Mouse (Mus musculus) lung, postnatal 0 days (tissue): ENCODE measurements around the gene Myl10. TPM values are rescaled to one million over a fixed set of nuclear protein-coding genes. Genes with fewer than 3 reads are reported as not detected.
"Not testable (repeated sequence)": the region's sequence is repeated elsewhere in the genome, so short reads cannot be mapped to it uniquely, and the experiment has no call there.

Experiments used
- ATAC-seq: fragments of 200-750 bp; cut with Nextera tagmentation; 2 replicates; pipeline ENCODE4 v1.8.0; 2017; ENCODE audit warnings: moderate library complexity
- DNase-seq: peaks from one replicate; pipeline ENCODE4 v3.0.0-alpha.2; 2016; ENCODE audit warnings: low spot score
- H3K27ac ChIP-seq: fragments of 300-500 bp; sonication (generic); 2 replicates; pipeline ENCODE4 v1.5.1; 2014; ENCODE audit warnings: antibody characterized with exemption, mild to moderate bottlenecking, low read length, mixed read lengths
- H3K27me3 ChIP-seq: fragments of 300-500 bp; sonication (generic); replicated peaks from 2 replicates; pipeline ENCODE4 v1.6.1; 2014; ENCODE audit warnings: low read length, mixed read lengths; ENCODE audit not compliant: insufficient read depth
- H3K36me3 ChIP-seq: fragments of 300-500 bp; sonication (generic); 2 replicates; pipeline ENCODE4 v1.6.1; 2014; ENCODE audit warnings: low read length, mixed read lengths; ENCODE audit not compliant: insufficient read depth
- H3K4me1 ChIP-seq: fragments of 300-500 bp; sonication (generic); 2 replicates; pipeline ENCODE4 v1.6.1; 2014; ENCODE audit warnings: antibody characterized with exemption, low read depth, low read length, mixed read lengths; ENCODE audit not compliant: insufficient read depth
- H3K4me2 ChIP-seq: fragments of 300-500 bp; sonication (generic); replicated peaks from 2 replicates; pipeline ENCODE4 v1.6.1; 2014; ENCODE audit warnings: low read depth, mild to moderate bottlenecking, low read length, moderate library complexity, mixed read lengths
- H3K4me3 ChIP-seq: fragments of 300-500 bp; sonication (generic); 2 replicates; pipeline ENCODE4 v1.5.1; 2014; ENCODE audit warnings: low read depth, low read length
- H3K9ac ChIP-seq: fragments of 300-500 bp; sonication (generic); replicated peaks from 2 replicates; pipeline ENCODE4 v1.6.1; 2014; ENCODE audit warnings: low read depth, mild to moderate bottlenecking
- H3K9me3 ChIP-seq: fragments of 300-500 bp; sonication (generic); 2 replicates; pipeline ENCODE4 v1.6.1; 2016; ENCODE audit warnings: low read length, mixed read lengths
- CTCF ChIP-seq: IDR thresholded peaks from 2 replicates; pipeline ENCODE4 v1.5.1; 2016; ENCODE audit warnings: antibody characterized with exemption, mild to moderate bottlenecking
- EP300 ChIP-seq: IDR thresholded peaks from 2 replicates; pipeline ENCODE4 v1.6.1; 2016; ENCODE audit warnings: antibody characterized with exemption, mild to moderate bottlenecking, control low read depth
- WGBS: fragments of 180-500 bp; shearing (Covaris S2); extraction: QIAGEN DNeasy Blood & Tissue Kit; methylation state at CpG from one replicate; pipeline ENCODE4 v1.1.7; 2014; 5-methylcytosine and 5-hydroxymethylcytosine counted together
- polyA plus RNA-seq: library from polyadenylated mRNA; unstranded; fragments of >200 nt; fragmentation: Nextera tagmentation; extraction: Ambion mirVana; gene quantifications from 2 replicates; pipeline ENCODE4 v1.2.1, GENCODE M21; 2015

Myl10 gene
- polyA plus RNA-seq, 1 experiment from 2014 or later: not detected

- no peak overlapping the region for H3K4me2 ChIP-seq
- DNase-seq: peak; percentile 27
- H3K36me3 ChIP-seq: no peaks in the 10 kb centered on the region
- no peaks in the 10 kb centered on the region for H3K27me3 ChIP-seq
- H3K27ac ChIP-seq: no peak overlapping the region
- no peaks in the 10 kb centered on the region for H3K4me1 ChIP-seq
- no peak overlapping the region for H3K9ac ChIP-seq
- TF ChIP-seq CTCF: no peak
- TF ChIP-seq EP300: no peak
- H3K9me3 ChIP-seq: no peaks in the 10 kb centered on the region
- 57% methylated on average over 5 of the region's 5 CpGs for WGBS
- H3K4me3 ChIP-seq: no peak overlapping the region
- ATAC-seq: peak; percentile 65
These were observed 28.6 kb downstream of the Myl10 start for GRCm38 (mm10) chr5:136721596-136721995.

GRCm38 (mm10) chr5:136726271-136726670 is 33.3 kb downstream of the Myl10 start:
- not testable (repeated sequence) for H3K27ac ChIP-seq, H3K4me1 ChIP-seq, H3K4me3 ChIP-seq, H3K4me2 ChIP-seq, H3K36me3 ChIP-seq, ATAC-seq, H3K9me3 ChIP-seq, DNase-seq, H3K9ac ChIP-seq, H3K27me3 ChIP-seq
- 81% methylated on average over 5 of the region's 5 CpGs for WGBS

GRCm38 (mm10) chr5:136738918-136739317 is 46.0 kb downstream of the Myl10 start:
- no peak for TF ChIP-seq EP300
- no peak for TF ChIP-seq CTCF
- H3K36me3 ChIP-seq: no peaks in the 10 kb centered on the region
- H3K9me3 ChIP-seq: no peaks in the 10 kb centered on the region
- H3K4me3 ChIP-seq: no peak overlapping the region
- H3K27me3 ChIP-seq: no peaks in the 10 kb centered on the region
- no peaks in the 10 kb centered on the region for H3K4me1 ChIP-seq
- H3K4me2 ChIP-seq: no peak overlapping the region
- no peak overlapping the region for H3K9ac ChIP-seq
- DNase-seq (no peak), ATAC-seq (no peak)
- no peak overlapping the region for H3K27ac ChIP-seq
- WGBS: 68% methylated on average over 6 of the region's 6 CpGs

GRCm38 (mm10) chr5:136746596-136746995 is 53.6 kb downstream of the Myl10 start:
- Histone ChIP-seq H3K4me3 (no peak overlapping the region), H3K36me3 (no peaks in the 10 kb centered on the region), H3K27me3 (no peaks in the 10 kb centered on the region), H3K27ac (no peak overlapping the region), H3K9ac (no peak overlapping the region), H3K4me1 (no peaks in the 10 kb centered on the region), H3K9me3 (peaks cover 5% of the 10 kb centered on the region; the same call in 1 of the 2 replicates), H3K4me2 (no peak overlapping the region)
- no peak for ATAC-seq
- 71% methylated on average over 9 of the region's 9 CpGs for WGBS
- no peak for DNase-seq
- TF ChIP-seq CTCF (no peak), EP300 (no peak)

Other genes starting within 250 kb of the Myl10 start
- gene Cux1, start 125.7 kb upstream of the Myl10 start, polyA plus RNA-seq: 68.5 and 74.0 TPM in 2 replicates
- gene Col26a1, start 190.1 kb downstream of the Myl10 start, polyA plus RNA-seq: 1.6 and 2.2 TPM in 2 replicates
- 41.9 and 53.5 TPM in 2 replicates for gene Ift22, start 215.0 kb downstream of the Myl10 start, polyA plus RNA-seq